Mouse (Mus musculus) B cell, adult 62 days (primary cell): ENCODE results near the gene Hes7. TPM values are rescaled to one million over a fixed set of nuclear protein-coding genes. Genes with fewer than 3 reads are reported as not detected.

Source experiments
- total RNA-seq: library from RNA; stranded (reverse); gene quantifications from 4 replicates; pipeline ENCODE4 v1.2.4, GENCODE M21; 2023

Gene Hes7
- total RNA-seq: 0.42 TPM in 1 of 4 replicates, not detected in the others

DNA sequence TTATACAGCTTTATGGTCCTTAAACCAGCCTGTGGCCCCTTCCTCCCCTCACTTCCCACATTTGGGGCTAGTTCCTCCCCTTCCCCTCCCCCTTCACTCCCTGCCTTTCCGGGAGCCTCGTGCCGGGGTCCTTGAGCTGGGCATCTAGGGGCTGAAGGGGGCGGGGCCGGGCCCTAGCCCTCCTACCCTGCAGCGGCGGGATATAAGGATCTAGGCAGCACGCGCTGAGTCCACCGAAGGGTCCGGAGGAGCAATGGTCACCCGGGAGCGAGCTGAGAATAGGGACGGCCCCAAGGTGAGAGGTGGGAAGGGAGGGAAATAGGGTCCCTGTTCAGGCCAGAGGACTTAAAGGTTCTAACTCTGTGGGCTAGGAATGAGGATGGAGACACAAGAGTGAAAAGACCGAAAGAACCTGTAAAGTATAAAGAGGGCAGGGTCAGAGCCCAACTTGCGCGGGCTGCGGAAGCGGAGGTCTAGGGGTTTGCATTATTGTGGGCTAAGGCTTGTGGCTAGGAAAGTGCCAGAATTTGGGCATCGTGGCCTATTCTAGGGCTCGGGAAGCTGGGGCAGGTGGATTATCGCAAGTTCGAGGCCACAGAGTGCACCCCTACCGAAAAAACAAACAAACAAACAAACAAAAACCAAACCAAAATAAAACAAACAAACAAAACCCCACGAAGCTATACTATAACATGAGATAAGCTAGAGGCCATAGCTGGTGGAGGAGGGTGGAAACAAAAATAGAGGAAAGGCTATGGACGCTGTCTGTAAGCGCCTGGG is at the start of gene Hes7:
TSS of gene Hes7 (plus strand) at position 184 of the 780 bp plus-strand sequence.

DNA sequence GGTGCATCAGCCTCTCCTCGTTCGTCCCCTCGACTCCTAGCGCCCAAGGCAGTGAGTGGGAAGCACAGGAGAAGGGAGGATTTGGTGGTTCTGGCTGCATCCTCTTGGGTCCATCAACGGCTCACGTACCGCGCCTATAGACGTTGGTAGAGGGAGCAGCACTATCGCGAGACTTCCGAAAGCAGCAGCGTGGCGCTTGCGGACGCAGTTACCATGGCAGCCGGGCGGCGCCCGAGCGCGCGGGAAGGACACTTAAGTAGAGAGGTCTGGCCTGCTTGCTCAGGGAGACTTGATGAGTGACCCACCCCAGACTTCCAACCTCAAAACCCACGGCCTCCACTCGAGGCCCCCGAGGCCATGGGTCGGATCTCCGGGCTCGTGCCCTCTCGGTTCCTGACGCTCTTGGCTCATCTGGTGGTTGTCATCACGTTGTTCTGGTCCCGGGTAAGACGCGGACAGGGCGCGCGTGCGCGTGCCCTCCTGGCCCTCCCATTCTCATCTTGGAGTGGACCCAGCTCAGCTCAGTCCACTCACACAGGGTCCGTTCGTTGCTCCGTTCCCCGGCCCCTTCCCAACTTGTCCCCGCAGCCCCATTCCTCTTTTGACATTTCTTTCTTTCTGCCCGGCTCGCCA is 49.5 kb upstream of the Hes7 start, which contains the start of gene Tmem107:
TSS of gene Tmem107 (plus strand) at position 217 of the 633 bp plus-strand sequence.

DNA sequence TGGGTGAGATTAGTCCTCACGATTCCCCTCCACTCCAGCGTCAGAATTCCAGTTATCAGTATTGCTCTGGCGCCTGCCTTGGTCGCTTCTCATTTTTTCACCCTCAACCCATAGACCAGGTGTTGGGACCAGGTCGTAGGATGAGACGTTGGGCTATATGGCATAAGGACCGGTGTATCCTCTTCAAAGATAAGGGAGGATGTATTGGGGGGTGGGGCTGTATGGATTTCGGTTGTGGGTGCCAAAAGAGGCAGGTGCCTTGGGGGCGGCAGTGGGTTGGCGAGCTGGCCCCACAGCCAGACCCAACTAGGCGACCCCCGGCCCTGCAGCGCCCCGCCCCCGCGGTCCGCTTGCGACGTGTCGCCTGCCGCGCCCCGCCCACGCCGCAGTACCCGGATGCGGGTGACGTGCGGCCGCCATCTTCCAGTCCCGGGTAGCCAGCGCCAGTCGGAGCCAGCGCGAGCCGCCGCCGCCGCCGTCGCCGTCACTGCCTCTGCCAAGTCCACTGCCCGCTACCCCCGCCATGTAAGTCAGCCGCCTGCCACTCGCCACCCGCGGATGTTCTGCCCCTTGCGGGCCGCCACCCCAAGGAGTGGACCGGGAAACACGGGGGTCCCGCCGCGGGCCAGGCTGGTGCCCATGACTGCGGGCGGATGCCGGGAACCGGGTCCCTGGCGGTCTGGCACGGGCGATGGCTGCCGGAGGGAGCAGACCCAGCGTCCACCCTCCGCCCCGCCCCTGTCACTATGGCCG is 31.9 kb upstream of the Hes7 start, which contains the start of gene Vamp2:
TSS of gene Vamp2 (plus strand) at position 388 of the 753 bp plus-strand sequence.

GRCm38 (mm10) chr11:69094697-69095429 is 25.3 kb upstream of the Hes7 start, which contains the start of gene Per1:
Gene Per1, plus strand, starts transcription at chr11:69095217.

GRCm38 (mm10) chr11:69122336-69122951 is 2.2 kb downstream of the Hes7 start, which contains the start of gene 9130213A22Rik:
Gene 9130213A22Rik, minus strand, starts transcription at chr11:69122589.

GRCm38 (mm10) chr11:69125852-69125918 is 5.5 kb downstream of the Hes7 start, which contains the start of gene Aloxe3:
Gene Aloxe3, plus strand, starts transcription at chr11:69125896.

DNA sequence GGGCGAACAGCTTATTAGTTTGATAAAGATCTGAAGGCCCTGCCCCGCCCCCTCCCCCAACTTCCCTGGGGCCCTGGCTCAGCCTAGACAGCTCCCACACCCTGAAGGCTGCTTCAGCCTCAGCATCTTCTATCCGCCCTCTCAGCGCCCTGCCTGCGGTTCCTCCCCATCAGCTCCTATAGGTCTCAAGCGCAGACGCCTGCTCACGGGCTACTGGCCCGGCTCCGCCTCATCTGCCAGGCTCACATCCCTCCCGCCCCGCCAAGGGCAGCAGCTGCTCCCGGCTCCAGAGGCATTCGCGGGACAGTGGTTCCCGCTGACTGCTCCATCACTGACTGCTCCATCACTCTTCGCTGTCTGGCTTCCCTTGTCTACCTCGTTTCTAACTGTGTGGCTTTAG is 36.6 kb downstream of the Hes7 start, which contains the start of gene Alox12b:
TSS of gene Alox12b (plus strand) at position 190 of the 400 bp plus-strand sequence.

Other genes starting within 250 kb of the Hes7 start
- gene Ndel1, start 248.5 kb upstream of the Hes7 start, total RNA-seq: 70.9 to 74.4 TPM (median 72.4 TPM) in 4 replicates
- gene Rnf222, start 231.9 kb upstream of the Hes7 start, total RNA-seq: not detected in 4 replicates
- 2,247 to 2,456 TPM (median 2,364 TPM) in 4 replicates for gene Rpl26, start 218.8 kb upstream of the Hes7 start, total RNA-seq
- not detected in 4 replicates for gene Odf4, start 193.3 kb upstream of the Hes7 start, total RNA-seq
- gene Arhgef15, start 162.9 kb upstream of the Hes7 start, total RNA-seq: not detected in 4 replicates
- 2.0 to 2.9 TPM (median 2.5 TPM) in 4 replicates for gene Slc25a35, start 152.3 kb upstream of the Hes7 start, total RNA-seq
- 5.4 to 8.6 TPM (median 6.4 TPM) in 4 replicates for gene Rangrf, start 145.2 kb upstream of the Hes7 start, total RNA-seq
- 25.7 to 31.7 TPM (median 28.4 TPM) in 4 replicates for gene Pfas, start 111.9 kb upstream of the Hes7 start, total RNA-seq
- 26.3 to 45.3 TPM (median 38.3 TPM) in 4 replicates for gene Ctc1, start 104.5 kb upstream of the Hes7 start, total RNA-seq
- gene Aurkb, start 74.8 kb upstream of the Hes7 start, total RNA-seq: 5.3 to 6.2 TPM (median 5.8 TPM) in 4 replicates
- gene Borcs6, start 60.7 kb upstream of the Hes7 start, total RNA-seq: 18.1 to 20.5 TPM (median 19.0 TPM) in 4 replicates
- 1.2 to 6.0 TPM (median 4.0 TPM) in 4 replicates for gene Tmem107, start 49.6 kb upstream of the Hes7 start, total RNA-seq
- gene Vamp2, start 31.9 kb upstream of the Hes7 start, total RNA-seq: 445 to 472 TPM (median 459 TPM) in 4 replicates
- gene Per1, start 25.2 kb upstream of the Hes7 start, total RNA-seq: 846 to 879 TPM (median 871 TPM) in 4 replicates
- not detected in 4 replicates for gene 9130213A22Rik, start 2.2 kb downstream of the Hes7 start, total RNA-seq
- 1.5 to 3.1 TPM (median 2.2 TPM) in 4 replicates for gene Aloxe3, start 5.5 kb downstream of the Hes7 start, total RNA-seq
- not detected in 4 replicates for gene Alox12b, start 36.6 kb downstream of the Hes7 start, total RNA-seq
- gene Alox8, start 77.4 kb downstream of the Hes7 start, total RNA-seq: not detected in 4 replicates
- gene Gucy2e, start 116.6 kb downstream of the Hes7 start, total RNA-seq: not detected in 4 replicates
- gene Cntrob, start 203.4 kb downstream of the Hes7 start, total RNA-seq: 26.8 to 32.9 TPM (median 27.4 TPM) in 4 replicates
- gene Trappc1, start 203.6 kb downstream of the Hes7 start, total RNA-seq: 30.7 to 42.7 TPM (median 37.7 TPM) in 4 replicates
- gene Kcnab3, start 205.9 kb downstream of the Hes7 start, total RNA-seq: 2.2 to 4.6 TPM (median 3.0 TPM) in 4 replicates
- 2.4 to 4.6 TPM (median 3.1 TPM) in 4 replicates for gene Rnf227, start 220.1 kb downstream of the Hes7 start, total RNA-seq
- gene Chd3, start 249.0 kb downstream of the Hes7 start, total RNA-seq: 335 to 369 TPM (median 343 TPM) in 4 replicates